Mouse (Mus musculus): ENCODE data around the gene Rab3gap1. TPM values are rescaled to one million over a fixed set of nuclear protein-coding genes. Genes with fewer than 3 reads are reported as not detected.
A peak's percentile ranks its signal among the peaks of the same experiment; 100 is the strongest.

Rab3gap1 gene
- polyA plus RNA-seq, 1 experiment from 2014 or later = 13.5 TPM

GRCm38 (mm10) chr1:127989387-127989786 is 120.8 kb downstream of the Rab3gap1 start:
- H3K27me3 ChIP-seq (ENCODE audit: control insufficient read depth, insufficient read depth, low read length) = no peaks in the 10 kb centered on the region
- H3K4me2 ChIP-seq (replicated peaks; ENCODE audit: low read depth) = no peak overlapping the region
- TF ChIP-seq CTCF (IDR thresholded peaks at IDR 0.05; ENCODE audit: low read depth) (no peak), EP300 (optimal IDR thresholded peaks at IDR 0.05) (no peak)
- H3K36me3 ChIP-seq (ENCODE audit: control insufficient read depth, insufficient read depth, low read length) = no peaks in the 10 kb centered on the region
- H3K9me3 ChIP-seq (ENCODE audit: control insufficient read depth, low read length) = no peaks in the 10 kb centered on the region
- ATAC-seq (ENCODE audit: low FRiP score, low TSS enrichment) (no peak), DNase-seq (ENCODE audit: low spot score) (no peak)
- no peak overlapping the region for H3K9ac ChIP-seq (ENCODE audit: low read length)
- H3K4me1 ChIP-seq (replicated peaks; ENCODE audit: control insufficient read depth, insufficient read depth) = no peaks in the 10 kb centered on the region
- peak overlapping the region; percentile 35; the same call in 1 of the 2 replicates for H3K27ac ChIP-seq (replicated peaks)
- H3K4me3 ChIP-seq (ENCODE audit: low read depth, low read length) = no peak overlapping the region
- 54% methylated on average over 4 of the region's 4 CpGs for WGBS

GRCm38 (mm10) chr1:127989876-127990731 is 121.5 kb downstream of the Rab3gap1 start:
- peak; percentile 56; the same call in 1 of the 2 replicates for ATAC-seq (ENCODE audit: low FRiP score, low TSS enrichment)
- 56% methylated on average over 9 of the region's 9 CpGs for WGBS
- Histone ChIP-seq H3K4me1 (replicated peaks; ENCODE audit: control insufficient read depth, insufficient read depth) (no peaks in the 10 kb centered on the region), H3K27ac (replicated peaks) (peak overlapping the region; percentile 56), H3K36me3 (ENCODE audit: control insufficient read depth, insufficient read depth, low read length) (no peaks in the 10 kb centered on the region), H3K9ac (ENCODE audit: low read length) (peak overlapping the region; percentile 18; the same call in 1 of the 2 replicates), H3K27me3 (ENCODE audit: control insufficient read depth, insufficient read depth, low read length) (no peaks in the 10 kb centered on the region), H3K4me2 (replicated peaks; ENCODE audit: low read depth) (no peak overlapping the region), H3K4me3 (ENCODE audit: low read depth, low read length) (no peak overlapping the region), H3K9me3 (ENCODE audit: control insufficient read depth, low read length) (no peaks in the 10 kb centered on the region)
- TF ChIP-seq EP300 (optimal IDR thresholded peaks at IDR 0.05) (no peak), CTCF (IDR thresholded peaks at IDR 0.05; ENCODE audit: low read depth) (peak; percentile 13; the same call in 1 of the 2 replicates)
- DNase-seq (ENCODE audit: low spot score) = peak; percentile 16

Other genes starting within 250 kb of the Rab3gap1 start
- 0.61 and 0.69 TPM in 2 replicates for gene Tmem163, start 189.2 kb upstream of the Rab3gap1 start, polyA plus RNA-seq (2015; fragmentation: Nextera tagmentation; extraction: Ambion mirVana)
- not detected in 2 replicates for gene Acmsd, start 139.4 kb upstream of the Rab3gap1 start, polyA plus RNA-seq (2015; fragmentation: Nextera tagmentation; extraction: Ambion mirVana)
- 24.7 and 30.1 TPM in 2 replicates for gene Ccnt2, start 94.6 kb upstream of the Rab3gap1 start, polyA plus RNA-seq (2015; fragmentation: Nextera tagmentation; extraction: Ambion mirVana)
- gene Map3k19, start 13.7 kb upstream of the Rab3gap1 start, polyA plus RNA-seq (2015; fragmentation: Nextera tagmentation; extraction: Ambion mirVana) = not detected in 2 replicates
- gene Zranb3, start 234.3 kb downstream of the Rab3gap1 start, polyA plus RNA-seq (2015; fragmentation: Nextera tagmentation; extraction: Ambion mirVana) = 1.4 and 1.5 TPM in 2 replicates
- 23.7 and 29.6 TPM in 2 replicates for gene R3hdm1, start 234.5 kb downstream of the Rab3gap1 start, polyA plus RNA-seq (2015; fragmentation: Nextera tagmentation; extraction: Ambion mirVana)